Mouse (Mus musculus) liver, adult 2 months (tissue): ENCODE measurements around the gene Atad3a.

ENCODE experiments used
- CTCF ChIP-seq: fragments of 200-500 bp; IDR thresholded peaks from 2 replicates; pipeline ENCODE4 v1.5.1; 2011; ENCODE audit warnings: low read depth, low read length, control low read depth
- POLR2A ChIP-seq: fragments of 200-500 bp; IDR thresholded peaks from 2 replicates; pipeline ENCODE4 v1.6.1; 2011; ENCODE audit warnings: low read length, control low read depth; ENCODE audit not compliant: insufficient read depth; ENCODE audit errors: extremely low read depth

DNA sequence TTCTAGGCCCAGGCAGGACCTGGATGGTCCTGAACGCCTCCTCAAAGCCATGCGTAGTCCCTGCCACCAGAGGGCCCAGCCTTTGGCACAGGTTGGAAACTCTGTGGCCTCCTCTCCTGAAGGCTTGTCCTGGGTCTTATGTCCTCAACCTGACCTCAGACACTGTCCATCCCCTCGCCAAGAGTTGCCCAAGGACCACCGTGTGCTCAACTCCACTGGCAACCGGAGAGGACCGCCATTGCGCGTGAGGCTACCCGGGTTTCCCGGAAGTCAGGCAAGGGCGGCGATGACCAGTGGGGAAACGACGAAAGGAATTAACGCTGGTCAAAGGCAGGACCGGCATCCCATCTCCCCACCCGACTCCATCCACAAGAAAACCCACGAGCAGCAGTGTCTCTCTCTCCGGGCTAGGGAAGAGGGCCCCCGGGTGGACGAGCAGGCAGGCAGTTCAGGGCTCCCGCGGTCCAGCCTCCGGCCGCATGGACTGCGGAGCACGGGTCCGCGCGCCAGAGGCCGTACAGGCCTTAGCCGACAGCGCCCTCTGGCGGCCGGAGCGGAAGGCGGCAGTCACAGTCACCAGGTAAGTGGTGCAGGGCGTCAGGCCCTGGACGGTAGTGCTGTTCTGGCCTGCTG is 9.1 kb upstream of the Atad3a start:
- peak; percentile 24; the same call in 1 of the 2 replicates for TF ChIP-seq POLR2A
- TF ChIP-seq CTCF, result peak; percentile 95
